Mouse (Mus musculus): ENCODE data around the gene Tspan4.

DNA sequence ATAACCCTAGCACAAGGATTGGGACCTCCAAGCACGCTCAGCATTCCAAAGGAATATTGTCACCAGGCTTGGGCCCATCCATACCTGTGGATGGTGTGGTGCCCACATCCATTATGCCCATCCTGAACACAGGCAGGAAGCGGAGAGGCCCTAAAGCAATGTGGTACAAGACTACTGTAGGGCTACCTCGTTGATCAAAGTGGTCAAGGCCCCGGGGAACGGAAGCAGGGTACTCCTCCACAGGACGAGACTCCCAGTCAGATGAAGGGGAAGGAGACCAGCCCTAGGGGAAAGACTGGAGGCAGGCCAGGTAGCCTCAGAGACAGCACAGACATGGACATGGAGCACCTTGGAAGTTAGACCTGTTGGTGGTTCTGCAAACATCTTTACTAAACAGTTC is 2.3 kb upstream of the Tspan4 start:
- TF ChIP-seq CTCF (IDR thresholded peaks at IDR 0.05; ENCODE audit: extremely low read depth, insufficient read length, insufficient replicate concordance, low read depth, low read length) (no peak), POLR2A (IDR thresholded peaks at IDR 0.05; ENCODE audit: low read depth, low read length) (no peak)

Data from small intestine, adult 2 months (tissue).